21 mouse cellular contexts compared by ENCODE assay signal in genomic region chr16:97391701-97392384, GRCm38 (mm10). TPM values are rescaled to one million over a fixed set of nuclear protein-coding genes. Genes with fewer than 3 reads are reported as not detected.
DNase-seq lines count a peak whose midpoint lies in the region; ATAC-seq and TF ChIP-seq lines count a peak whose summit lies in the region.
"Had no signal": no experiment of that assay in that cellular context is flagged by ENCODE, and none has a peak within 500 bp of the region (broad histone marks: within the 10 kb centered on the region; RNA-seq: fewer than 3 reads in every experiment).

No protein-coding gene starts in this region.

- no peaks in the 10 kb centered on the region for H3K27me3 ChIP-seq in lung, postnatal 0 days (replicated peaks; ENCODE audit: insufficient read depth, low read length)
- no peaks in the 10 kb centered on the region for H3K27me3 ChIP-seq in hindbrain, embryonic 15.5 days
- 0 out of 2 replicates have a peak, but pooled peaks cover 7% of the 10 kb centered on the region for H3K27me3 ChIP-seq in neural tube, embryonic 15.5 days (replicated peaks)
- H3K27me3 ChIP-seq: CH12.LX; embryonic facial prominence, embryonic 15.5 days; lung, embryonic 15.5 days; midbrain, embryonic 12.5 days had no signal

- no peak overlapping the region for H3K4me2 ChIP-seq in lung, postnatal 0 days (replicated peaks; ENCODE audit: low read depth, low read length)
- H3K4me2 ChIP-seq in hindbrain, embryonic 15.5 days = no peak overlapping the region
- H3K4me2 ChIP-seq in neural tube, embryonic 15.5 days = no peak overlapping the region
- H3K4me2 ChIP-seq: embryonic facial prominence, embryonic 15.5 days; lung, embryonic 15.5 days; midbrain, embryonic 12.5 days had no signal

- no peak for TF ChIP-seq CTCF in lung, postnatal 0 days (IDR thresholded peaks at IDR 0.05)

- 43% methylated on average over 3 of the region's 3 CpGs for WGBS in lung, postnatal 0 days
- 28% methylated on average over 3 of the region's 3 CpGs for WGBS in hindbrain, embryonic 15.5 days
- 9% methylated on average over 3 of the region's 3 CpGs for WGBS in neural tube, embryonic 15.5 days

- peak; percentile 8 for DNase-seq in adrenal gland, adult 8-10 months
- DNase-seq in adrenal gland, adult 2 months = no peak
- no peak for DNase-seq in lung, postnatal 0 days (ENCODE audit: low spot score)
- no peak for DNase-seq in lung, postnatal 14 days
- DNase-seq in left cerebral cortex, postnatal 36 days (ENCODE audit: low spot score in 2 of 2) = no peak
- DNase-seq in right cerebral cortex, adult 18-20 months = no peak
- DNase-seq: adrenal gland, postnatal 14 days; cerebellum, adult 2 months; cerebellum, postnatal 36 days; layer of hippocampus, postnatal 36 days; right cerebral cortex, postnatal 14 days had no signal

- no peak overlapping the region for H3K27ac ChIP-seq in lung, postnatal 0 days (ENCODE audit: low read length)
- H3K27ac ChIP-seq in hindbrain, embryonic 15.5 days (replicated peaks) = 0 out of 2 replicates have a peak overlapping the region, but pooled peaks have one; percentile 6
- H3K27ac ChIP-seq in neural tube, embryonic 15.5 days (replicated peaks) = no peak overlapping the region
- H3K27ac ChIP-seq: embryonic facial prominence, embryonic 15.5 days; liver, embryonic 14.5 days; lung, embryonic 15.5 days; midbrain, embryonic 12.5 days; stomach, postnatal 0 days had no signal

- intact Hi-C loops in left cerebral cortex, postnatal 36 days (cut with DNase I) = no loop called here

- no peak for TF ChIP-seq EP300 in lung, postnatal 0 days (IDR thresholded peaks at IDR 0.05)

- no peak overlapping the region for H3K9ac ChIP-seq in lung, postnatal 0 days (replicated peaks; ENCODE audit: low read depth)
- H3K9ac ChIP-seq in hindbrain, embryonic 15.5 days = no peak overlapping the region
- H3K9ac ChIP-seq in neural tube, embryonic 15.5 days (replicated peaks) = no peak overlapping the region
- H3K9ac ChIP-seq: embryonic facial prominence, embryonic 15.5 days; liver, embryonic 14.5 days; lung, embryonic 15.5 days; midbrain, embryonic 12.5 days had no signal

- H3K9me3 ChIP-seq in lung, postnatal 0 days (ENCODE audit: low read length) = no peaks in the 10 kb centered on the region
- H3K9me3 ChIP-seq in hindbrain, embryonic 15.5 days = no peaks in the 10 kb centered on the region
- no peaks in the 10 kb centered on the region for H3K9me3 ChIP-seq in neural tube, embryonic 15.5 days (replicated peaks)
- H3K9me3 ChIP-seq: embryonic facial prominence, embryonic 15.5 days; lung, embryonic 15.5 days; midbrain, embryonic 12.5 days had no signal

- 0 out of 2 replicates have a peak, but pooled peaks have one; percentile 11 for ATAC-seq in lung, postnatal 0 days
- peak; percentile 48; the same call in 1 of the 2 replicates for ATAC-seq in hindbrain, embryonic 15.5 days (ENCODE audit: low FRiP score, low read depth)
- ATAC-seq in neural tube, embryonic 15.5 days (ENCODE audit: low FRiP score) = peak; percentile 74; the same call in 1 of the 2 replicates
- ATAC-seq: inflammation-experienced regulatory T-cells, adult 6 months had no signal

- no peak overlapping the region for H3K4me3 ChIP-seq in lung, postnatal 0 days (ENCODE audit: low read depth, low read length)
- no peak overlapping the region for H3K4me3 ChIP-seq in hindbrain, embryonic 15.5 days
- no peak overlapping the region for H3K4me3 ChIP-seq in neural tube, embryonic 15.5 days (replicated peaks)
- H3K4me3 ChIP-seq: embryonic facial prominence, embryonic 15.5 days; lung, embryonic 15.5 days; midbrain, embryonic 12.5 days had no signal

- H3K36me3 ChIP-seq in lung, postnatal 0 days (ENCODE audit: insufficient read depth, low read length) = no peaks in the 10 kb centered on the region
- no peaks in the 10 kb centered on the region for H3K36me3 ChIP-seq in hindbrain, embryonic 15.5 days
- H3K36me3 ChIP-seq in neural tube, embryonic 15.5 days = no peaks in the 10 kb centered on the region
- H3K36me3 ChIP-seq: embryonic facial prominence, embryonic 15.5 days; lung, embryonic 15.5 days; midbrain, embryonic 12.5 days had no signal

- H3K4me1 ChIP-seq in lung, postnatal 0 days (ENCODE audit: insufficient read depth, low read depth, low read length) = no peaks in the 10 kb centered on the region
- peaks cover 11% of the 10 kb centered on the region for H3K4me1 ChIP-seq in hindbrain, embryonic 15.5 days (replicated peaks)
- peaks cover 12% of the 10 kb centered on the region for H3K4me1 ChIP-seq in neural tube, embryonic 15.5 days

RNA-seq across cellular contexts. Expression of gene Bace2, which starts 35.3 kb away (rescaled TPM):
- total RNA-seq in adrenal gland, adult 8-10 months (2022) = 10 to 100 TPM; 19.9 to 49.8 (median 23.4) TPM
- 10 to 100 TPM; 13.4 to 26.0 TPM for total RNA-seq in adrenal gland, adult 2 months (2021)
- 3.5 and 4.6 TPM in 2 replicates for polyA plus RNA-seq in adrenal gland, adult 2 months (2012; rRNA removed)
- 13.8 and 16.2 TPM in 2 replicates for polyA plus RNA-seq in lung, postnatal 0 days (2015; fragmentation: Nextera tagmentation; extraction: Ambion mirVana)
- polyA plus RNA-seq in hindbrain, embryonic 15.5 days (2015; fragmentation: Nextera tagmentation; extraction: Ambion mirVana) = 8.2 and 8.3 TPM in 2 replicates
- 7.6 and 8.5 TPM in 2 replicates for polyA plus RNA-seq in neural tube, embryonic 15.5 days (2015; fragmentation: Nextera tagmentation; extraction: Ambion mirVana)
- 10 to 100 TPM in 1 of 2 experiments, 1 to 10 TPM in 1; 3.6 to 10.9 TPM for total RNA-seq in left cerebral cortex, postnatal 36 days (2021)
- total RNA-seq: MEL had no signal

Comparison
In these comparisons a context has a peak if more than half of its experiments do, and no peak if none do; other contexts are left out.
1. ATAC-seq: peak in every context shown above with its lines; median percentile 74 in neural tube, embryonic 15.5 days; 48 in hindbrain, embryonic 15.5 days; 11 in lung, postnatal 0 days.